Mouse (Mus musculus) monocyte, adult 59 days (primary cell): ENCODE results near the gene Cyp2d22. TPM values are rescaled to one million over a fixed set of nuclear protein-coding genes. Genes with fewer than 3 reads are reported as not detected.

Source experiments
- total RNA-seq, 2 experiments: library from RNA; stranded (reverse); gene quantifications; one replicate each; pipeline ENCODE4 v1.2.4; 2023

Gene Cyp2d22
- 1 to 10 TPM; 1.6 to 3.1 TPM for total RNA-seq

GRCm38 (mm10) chr15:82379871-82380713 lies at the start of gene Cyp2d22:
Cyp2d22 (minus strand) TSS chr15:82380260.

GRCm38 (mm10) chr15:82406981-82407380 lies 26.9 kb upstream of the Cyp2d22 start, which contains the start of gene Cyp2d10:
Cyp2d10 (minus strand) TSS chr15:82407195.

GRCm38 (mm10) chr15:82393922-82394321 lies 13.9 kb upstream of the Cyp2d22 start, which contains the start of gene Cyp2d11:
Cyp2d11 (minus strand) TSS chr15:82394022.

GRCm38 (mm10) chr15:82354126-82354945 lies 25.7 kb downstream of the Cyp2d22 start, which contains the start of gene Ndufa6:
Ndufa6 (minus strand) TSS chr15:82354322.

GRCm38 (mm10) chr15:82338593-82339112 lies 41.4 kb downstream of the Cyp2d22 start, which contains the start of the genes Naga, Pheta2 and Smdt1:
Naga (minus strand) TSS chr15:82338925.
Pheta2 (plus strand) TSS chr15:82338942.
Smdt1 (plus strand) TSS chr15:82338959.

Other genes starting within 250 kb of the Cyp2d22 start
- 100 to 1,000 TPM; 136 to 148 TPM for gene Srebf2, start 233.1 kb downstream of the Cyp2d22 start, total RNA-seq
- not detected for gene Shisa8, start 167.4 kb downstream of the Cyp2d22 start, total RNA-seq
- 1 to 10 TPM; 1.2 to 1.8 TPM for gene Tnfrsf13c, start 155.9 kb downstream of the Cyp2d22 start, total RNA-seq
- gene Cenpm, start 135.5 kb downstream of the Cyp2d22 start, total RNA-seq: 1 to 10 TPM in 1 of 2 experiments, not detected in 1; 2.2 TPM
- gene 1500009C09Rik, start 127.9 kb downstream of the Cyp2d22 start, total RNA-seq: not detected
- gene Sept3, start 105.4 kb downstream of the Cyp2d22 start, total RNA-seq: under 1 TPM in 1 of 2 experiments, not detected in 1; 0.43 TPM
- gene Wbp2nl, start 81.3 kb downstream of the Cyp2d22 start, total RNA-seq: not detected
- gene Naga, start 41.3 kb downstream of the Cyp2d22 start, total RNA-seq: 100 to 1,000 TPM; 243 to 249 TPM
- gene Pheta2, start 41.3 kb downstream of the Cyp2d22 start, total RNA-seq: 1 to 10 TPM; 2.3 to 3.2 TPM
- gene Smdt1, start 41.3 kb downstream of the Cyp2d22 start, total RNA-seq: 100 to 1,000 TPM; 114 TPM
- 100 to 1,000 TPM; 142 to 143 TPM for gene Ndufa6, start 25.9 kb downstream of the Cyp2d22 start, total RNA-seq
- not detected for gene Cyp2d11, start 13.8 kb upstream of the Cyp2d22 start, total RNA-seq
- not detected for gene Cyp2d10, start 26.9 kb upstream of the Cyp2d22 start, total RNA-seq
- gene Cyp2d9, start 53.2 kb upstream of the Cyp2d22 start, total RNA-seq: not detected
- gene Cyp2d12, start 174.8 kb upstream of the Cyp2d22 start, total RNA-seq: not detected
- gene Cyp2d34, start 240.7 kb upstream of the Cyp2d22 start, total RNA-seq: not detected